Mouse (Mus musculus): ENCODE measurements around the gene Tmem100.

Gene Tmem100

DNA sequence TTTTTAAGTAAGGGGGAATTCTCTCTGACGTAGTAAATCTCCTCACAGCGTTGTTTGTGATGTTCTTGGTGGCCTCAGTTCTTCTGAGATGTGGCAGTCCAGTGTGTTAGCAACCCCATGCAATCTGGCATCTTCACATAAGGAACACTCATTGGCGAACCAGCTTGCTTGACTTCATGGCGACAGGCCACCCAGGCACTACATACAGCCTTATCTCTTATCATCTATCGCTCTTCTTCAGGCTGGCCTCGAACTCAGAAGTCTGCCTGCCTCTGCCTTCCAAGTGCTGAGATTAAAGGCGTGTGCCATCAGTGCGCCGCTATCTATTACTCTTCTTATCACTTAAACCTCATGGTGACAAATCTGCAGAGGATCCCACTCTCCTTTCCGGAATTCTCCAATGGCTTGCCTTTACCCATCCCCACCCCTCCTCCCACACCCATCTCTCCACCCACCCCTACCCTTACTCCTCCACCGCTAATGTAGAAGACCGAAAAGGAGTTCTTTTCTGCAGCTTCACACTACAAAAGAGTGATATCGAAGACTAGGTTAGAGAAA lies at the start of gene Tmem100:
TSS of gene Tmem100 (plus strand) at position 508 of the 558 bp plus-strand sequence.
- DNase-seq (ENCODE audit: extremely low spot score, low spot score): no peak

DNA sequence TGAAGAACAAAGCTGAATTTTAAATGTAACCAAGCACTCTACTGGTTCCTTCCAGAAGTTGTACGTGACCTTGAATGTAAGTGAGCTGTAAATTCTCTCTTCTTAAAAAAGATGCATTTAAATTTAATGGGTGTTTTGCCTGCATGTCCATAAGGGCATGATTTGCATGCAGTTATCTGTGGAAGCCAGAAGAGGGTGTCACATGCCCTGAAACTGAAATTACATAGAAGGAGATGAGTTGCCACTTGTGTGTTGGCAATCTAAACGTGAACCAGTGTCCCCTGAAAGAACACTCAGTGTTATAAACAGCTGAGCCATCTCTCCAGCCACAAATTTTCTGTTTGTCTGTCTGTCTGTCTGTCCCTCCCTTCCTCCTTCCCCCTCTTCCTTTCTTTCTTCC lies 47.2 kb upstream of the Tmem100 start:
- no peak for DNase-seq (ENCODE audit: extremely low spot score, low spot score)

- no peak for DNase-seq (ENCODE audit: extremely low spot score, low spot score)
Observed at GRCm38 (mm10) chr11:89984436-89984835, 45.7 kb upstream of the Tmem100 start.

- DNase-seq (ENCODE audit: extremely low spot score, low spot score): no peak
Observed at GRCm38 (mm10) chr11:89985200-89986187, 44.7 kb upstream of the Tmem100 start.

- DNase-seq (ENCODE audit: extremely low spot score, low spot score): no peak
Observed at GRCm38 (mm10) chr11:89986516-89986915, 43.6 kb upstream of the Tmem100 start.

GRCm38 (mm10) chr11:89988936-89989589 lies 41.1 kb upstream of the Tmem100 start:
- peak; percentile 76 for DNase-seq (ENCODE audit: extremely low spot score, low spot score)

DNA sequence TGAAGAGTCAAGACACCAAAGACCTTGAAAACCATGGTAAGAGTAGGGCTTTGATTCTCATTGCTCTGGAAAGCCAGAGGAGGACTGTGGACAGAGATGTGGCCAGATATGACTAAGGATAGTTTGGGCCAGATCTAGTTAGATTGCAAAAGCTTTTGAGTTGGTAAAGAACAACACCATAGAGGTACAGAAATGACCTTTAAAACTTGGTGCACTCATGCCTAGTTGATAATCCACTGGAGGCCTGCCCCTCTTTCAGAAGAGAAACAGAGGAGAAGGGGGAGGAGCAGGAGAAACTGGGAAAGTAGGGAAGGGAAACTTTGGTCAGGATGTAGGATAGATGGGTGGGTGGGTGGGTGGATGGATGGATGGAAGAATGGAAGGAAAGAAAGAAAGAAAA lies 38.5 kb upstream of the Tmem100 start:
- DNase-seq (ENCODE audit: extremely low spot score, low spot score): no peak

GRCm38 (mm10) chr11:89994706-89995105 lies 35.4 kb upstream of the Tmem100 start:
- DNase-seq (ENCODE audit: extremely low spot score, low spot score): no peak

GRCm38 (mm10) chr11:89995596-89995995 lies 34.6 kb upstream of the Tmem100 start:
- no peak for DNase-seq (ENCODE audit: extremely low spot score, low spot score)

DNA sequence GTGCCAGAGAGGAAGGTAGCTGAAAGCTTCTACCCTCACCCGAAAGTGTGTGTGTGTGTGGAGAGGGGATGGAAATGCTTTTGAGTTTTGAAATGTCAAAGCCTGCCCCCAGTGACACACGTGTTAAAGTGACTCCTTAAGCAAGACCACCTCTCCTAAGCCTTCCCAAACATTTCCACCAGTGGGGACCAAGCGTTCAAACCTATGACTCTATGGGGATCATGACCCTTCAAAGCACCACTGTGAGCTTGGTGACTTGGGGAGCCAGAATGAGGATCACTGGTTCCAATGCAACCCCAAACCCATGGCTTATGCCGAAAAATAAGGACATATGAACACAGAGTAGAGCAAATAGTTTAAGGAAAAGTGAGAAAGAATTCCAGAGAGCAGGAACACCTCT lies 33.7 kb upstream of the Tmem100 start:
- DNase-seq (ENCODE audit: extremely low spot score, low spot score): no peak

GRCm38 (mm10) chr11:89996856-89997255 lies 33.3 kb upstream of the Tmem100 start:
- DNase-seq (ENCODE audit: extremely low spot score, low spot score): no peak

DNA sequence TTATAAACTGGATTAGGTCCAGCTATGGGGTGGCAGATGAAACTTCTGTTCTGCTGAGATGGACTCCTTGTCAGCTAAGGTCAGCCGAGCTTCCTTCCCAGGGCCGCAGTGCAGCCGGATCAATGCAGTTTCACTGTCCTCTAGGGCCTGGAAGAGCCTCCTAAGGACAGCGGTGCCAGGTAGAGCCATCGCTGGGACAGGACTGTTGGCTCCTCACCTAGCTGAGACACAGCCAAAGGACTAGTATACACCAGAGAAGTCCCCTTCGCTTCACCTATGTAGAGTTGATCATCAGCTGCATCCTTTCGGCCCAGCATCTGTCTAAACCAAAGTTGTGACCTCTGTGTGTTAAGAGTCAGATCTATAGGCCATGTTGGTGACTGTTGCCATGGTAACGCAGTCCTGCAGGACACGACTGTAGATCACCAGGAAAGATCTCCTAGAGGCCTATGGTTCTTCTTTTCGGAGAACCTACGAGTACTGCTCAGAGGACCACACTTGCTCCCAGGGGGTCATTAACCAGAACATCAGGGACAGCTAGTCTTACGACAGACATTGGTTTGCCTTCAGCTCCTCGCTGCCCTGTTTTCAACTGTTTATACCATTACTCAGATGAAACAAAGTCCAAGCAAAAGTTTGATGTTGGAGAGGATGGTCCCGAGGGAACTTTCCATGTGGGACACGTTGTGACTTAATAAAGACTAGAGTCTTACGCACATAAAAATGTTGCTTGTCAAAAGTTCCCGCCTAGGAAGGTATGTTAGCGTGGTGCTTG lies 31.0 kb upstream of the Tmem100 start:
- no peak for DNase-seq (ENCODE audit: extremely low spot score, low spot score)

DNA sequence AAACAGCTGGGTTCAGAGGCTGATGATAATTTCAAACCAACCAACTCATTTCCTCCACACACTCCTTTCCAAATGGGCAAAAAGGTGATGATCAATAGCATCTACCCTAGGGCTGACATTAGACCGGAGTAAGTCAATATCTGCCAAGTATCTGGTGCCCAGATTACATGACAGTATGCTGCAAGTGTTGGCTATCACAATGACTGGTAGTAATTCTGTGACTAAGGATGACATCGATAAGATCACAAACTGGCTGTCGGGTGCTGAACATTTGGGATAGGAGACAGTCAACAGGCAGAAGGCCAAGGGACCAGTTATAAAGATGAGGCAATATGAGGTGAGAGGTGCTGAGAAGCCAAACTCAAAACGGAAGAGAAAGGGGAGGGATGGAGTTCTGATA lies 29.5 kb upstream of the Tmem100 start:
- no peak for DNase-seq (ENCODE audit: extremely low spot score, low spot score)

GRCm38 (mm10) chr11:90001396-90002230 lies 28.5 kb upstream of the Tmem100 start:
- DNase-seq (ENCODE audit: extremely low spot score, low spot score): no peak

GRCm38 (mm10) chr11:90002231-90002986 lies 27.7 kb upstream of the Tmem100 start, which contains the start of gene Pctp:
Gene Pctp (minus strand): TSS chr11:90002894.
- peak; percentile 86 for DNase-seq (ENCODE audit: extremely low spot score, low spot score)

GRCm38 (mm10) chr11:90002987-90003348 lies 27.2 kb upstream of the Tmem100 start:
- DNase-seq (ENCODE audit: extremely low spot score, low spot score): no peak

- no peak for DNase-seq (ENCODE audit: extremely low spot score, low spot score)
Observed at GRCm38 (mm10) chr11:90003386-90003785, 26.8 kb upstream of the Tmem100 start.

DNA sequence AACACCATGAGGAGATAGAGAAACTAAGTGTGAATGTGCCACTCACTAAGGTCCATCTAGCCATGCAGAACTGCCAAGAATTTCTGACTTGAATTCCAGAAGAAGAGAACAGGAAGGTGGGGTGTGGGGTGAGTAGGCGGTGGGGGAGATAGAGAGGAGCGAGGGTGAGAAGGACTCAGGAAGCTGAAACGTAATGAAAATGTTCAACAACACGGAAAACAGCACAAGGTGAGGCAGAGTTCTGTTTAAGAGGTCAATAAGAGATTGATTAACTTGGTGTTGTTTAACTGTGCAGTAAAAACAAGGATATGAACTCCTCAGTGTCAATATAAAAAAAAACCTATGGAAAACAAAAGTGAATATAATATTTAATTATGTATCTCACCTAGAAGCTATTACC lies 24.0 kb upstream of the Tmem100 start:
- DNase-seq (ENCODE audit: extremely low spot score, low spot score): no peak

- DNase-seq (ENCODE audit: extremely low spot score, low spot score): no peak
Observed at GRCm38 (mm10) chr11:90007791-90008531, 22.2 kb upstream of the Tmem100 start.

Data from neural tube, embryonic 10.5 days (tissue).